In genomic region chr11:69088103-69088855, GRCm38 (mm10) we compare ENCODE assay signal across 8 mouse cellular contexts. TPM values are rescaled to one million over a fixed set of nuclear protein-coding genes. Genes with fewer than 3 reads are reported as not detected.
DNase-seq lines count a peak whose midpoint lies in the region; ATAC-seq and TF ChIP-seq lines count a peak whose summit lies in the region.

Gene Vamp2, plus strand, starts transcription at chr11:69088490.

- peak within 1 kb of the TSS; percentile 99 for H3K9ac ChIP-seq in forebrain, embryonic 13.5 days
- H3K9ac ChIP-seq in heart, postnatal 0 days (replicated peaks; ENCODE audit: low read depth, low read length) = peak within 1 kb of the TSS; percentile 97
- peak within 1 kb of the TSS; percentile 100 for H3K9ac ChIP-seq in neural tube, embryonic 14.5 days (replicated peaks; ENCODE audit: low read depth, low read length)

- H3K9me3 ChIP-seq in forebrain, embryonic 13.5 days (replicated peaks) = no peaks in the 10 kb centered on the region
- H3K9me3 ChIP-seq in heart, postnatal 0 days (replicated peaks; ENCODE audit: control insufficient read depth, low read length) = no peaks in the 10 kb centered on the region
- no peaks in the 10 kb centered on the region for H3K9me3 ChIP-seq in neural tube, embryonic 14.5 days (ENCODE audit: control insufficient read depth, low read length)

- no peak; the same call in 1 of the 2 replicates for TF ChIP-seq EP300 in heart, postnatal 0 days (IDR thresholded peaks at IDR 0.05; ENCODE audit: low read depth)

- peaks cover 26% of the 10 kb centered on the region for H3K36me3 ChIP-seq in forebrain, embryonic 13.5 days (ENCODE audit: poor library complexity, severe bottlenecking)
- H3K36me3 ChIP-seq in heart, postnatal 0 days (replicated peaks; ENCODE audit: control insufficient read depth, insufficient read depth, low read length) = peaks cover 30% of the 10 kb centered on the region
- 0 out of 2 replicates have a peak, but pooled peaks cover 8% of the 10 kb centered on the region for H3K36me3 ChIP-seq in neural tube, embryonic 14.5 days (ENCODE audit: control insufficient read depth, insufficient read depth, low read length)

- H3K4me1 ChIP-seq in forebrain, embryonic 13.5 days = peaks cover 27% of the 10 kb centered on the region
- peaks cover 18% of the 10 kb centered on the region for H3K4me1 ChIP-seq in heart, postnatal 0 days (ENCODE audit: control insufficient read depth, insufficient read depth)
- H3K4me1 ChIP-seq in neural tube, embryonic 14.5 days (ENCODE audit: control insufficient read depth, insufficient read depth, low read length) = peaks cover 20% of the 10 kb centered on the region

- peak; percentile 73 for DNase-seq in c-Kit-positive CD71-negative TER-119-negative erythroid progenitor cells, embryonic 14.5 days (ENCODE audit: low read depth)
- peak; percentile 78 for DNase-seq in heart, postnatal 0 days (ENCODE audit: low spot score)
- DNase-seq in kidney, postnatal 4 days = peak; percentile 94 to 96
- peak; percentile 86 to 91 for DNase-seq in lung, adult 18-20 months
- peak; percentile 96 for DNase-seq in testis, postnatal 10 days (ENCODE audit: low spot score)

- ATAC-seq in CD4-positive, CD25-positive, alpha-beta regulatory T cell, adult 4 months = peak; percentile 62
- peak; percentile 93 for ATAC-seq in forebrain, embryonic 13.5 days
- peak; percentile 83 for ATAC-seq in heart, postnatal 0 days (ENCODE audit: insufficient read depth, low read depth)
- peak; percentile 84 for ATAC-seq in neural tube, embryonic 14.5 days (ENCODE audit: low read depth)

- peak within 1 kb of the TSS; percentile 99 for H3K4me2 ChIP-seq in forebrain, embryonic 13.5 days
- H3K4me2 ChIP-seq in heart, postnatal 0 days (ENCODE audit: low read depth, low read length) = peak within 1 kb of the TSS; percentile 89
- peak within 1 kb of the TSS; percentile 98 for H3K4me2 ChIP-seq in neural tube, embryonic 14.5 days (ENCODE audit: low read depth, low read length)

- no peak for TF ChIP-seq CTCF in heart, postnatal 0 days (IDR thresholded peaks at IDR 0.05; ENCODE audit: low read depth)

- no peaks in the 10 kb centered on the region for H3K27me3 ChIP-seq in forebrain, embryonic 13.5 days
- no peaks in the 10 kb centered on the region for H3K27me3 ChIP-seq in heart, postnatal 0 days (ENCODE audit: control insufficient read depth, insufficient read depth, low read length)
- no peaks in the 10 kb centered on the region for H3K27me3 ChIP-seq in neural tube, embryonic 14.5 days (ENCODE audit: control insufficient read depth, insufficient read depth, low read length)

- H3K27ac ChIP-seq in forebrain, embryonic 13.5 days = peak within 1 kb of the TSS; percentile 95
- peak within 1 kb of the TSS; percentile 98 for H3K27ac ChIP-seq in heart, postnatal 0 days (ENCODE audit: low read depth)
- H3K27ac ChIP-seq in neural tube, embryonic 14.5 days (ENCODE audit: low read depth, low read length) = peak within 1 kb of the TSS; percentile 95

- WGBS in forebrain, embryonic 13.5 days = 1% methylated on average over 49 of the region's 67 CpGs
- WGBS in heart, postnatal 0 days = under 1% methylated on average over 67 of the region's 67 CpGs
- under 1% methylated on average over 55 of the region's 67 CpGs for WGBS in neural tube, embryonic 14.5 days

- peak within 1 kb of the TSS; percentile 99 for H3K4me3 ChIP-seq in forebrain, embryonic 13.5 days
- peak within 1 kb of the TSS; percentile 93 for H3K4me3 ChIP-seq in heart, postnatal 0 days (ENCODE audit: low read depth, low read length)
- peak within 1 kb of the TSS; percentile 100 for H3K4me3 ChIP-seq in neural tube, embryonic 14.5 days (ENCODE audit: low read depth, low read length)

RNA-seq across cellular contexts. Expression of gene Vamp2, which starts in this region (rescaled TPM):
- 10 to 100 TPM; 26.0 to 35.9 TPM for polyA plus RNA-seq in CD4-positive, CD25-positive, alpha-beta regulatory T cell, adult 4 months (2017; shearing (Covaris generic))
- polyA plus RNA-seq in forebrain, embryonic 13.5 days (2015; fragmentation: Nextera tagmentation; extraction: Ambion mirVana) = 110 and 124 TPM in 2 replicates
- 25.2 and 27.9 TPM in 2 replicates for total RNA-seq in heart, postnatal 0 days (2014; rRNA removed; ENCODE audit: low replicate concordance)
- 59.2 and 62.1 TPM in 2 replicates for polyA plus RNA-seq in heart, postnatal 0 days (2015; fragmentation: Nextera tagmentation; extraction: Ambion mirVana)
- polyA plus RNA-seq in neural tube, embryonic 14.5 days (2014; fragmentation: Nextera tagmentation; extraction: Ambion mirVana) = 337 and 385 TPM in 2 replicates

Comparison
In these comparisons a context has a peak if more than half of its experiments do, and no peak if none do; other contexts are left out.
1. Peak in every context shown above with its lines: DNase-seq, ATAC-seq, H3K4me3 ChIP-seq and H3K27ac ChIP-seq.